Comparison of ENCODE assay signal across 20 mouse cellular contexts in genomic region chr14:120366962-120367361, GRCm38 (mm10).
DNase-seq lines count a peak whose midpoint lies in the region; ATAC-seq and TF ChIP-seq lines count a peak whose summit lies in the region.
"Had no signal": no experiment of that assay in that cellular context is flagged by ENCODE, and none has a peak within 500 bp of the region (broad histone marks: within the 10 kb centered on the region; RNA-seq: fewer than 3 reads in every experiment).

No protein-coding gene starts in this region.

- peaks cover 44% of the 10 kb centered on the region for H3K4me1 ChIP-seq in kidney, adult 2 months (ENCODE audit: control insufficient read depth, insufficient read depth, low read length)
- H3K4me1 ChIP-seq in kidney, embryonic 15.5 days, result peaks cover 46% of the 10 kb centered on the region
- peaks cover 17% of the 10 kb centered on the region; the same call in 1 of the 2 replicates for H3K4me1 ChIP-seq in lung, postnatal 0 days (ENCODE audit: insufficient read depth, low read depth, low read length)
- H3K4me1 ChIP-seq: midbrain, embryonic 12.5 days had no signal

- no peak overlapping the region for H3K4me3 ChIP-seq in kidney, adult 2 months (ENCODE audit: insufficient read depth, low read depth, low read length)
- H3K4me3 ChIP-seq in kidney, embryonic 15.5 days (replicated peaks), result no peak overlapping the region
- no peak overlapping the region for H3K4me3 ChIP-seq in lung, postnatal 0 days (ENCODE audit: low read depth, low read length)
- H3K4me3 ChIP-seq: liver, embryonic 13.5 days; midbrain, embryonic 12.5 days; myocyte; neural tube, embryonic 15.5 days had no signal

- DNase-seq in adrenal gland, adult (ENCODE audit: inconsistent age in 2 of 2, low spot score in 1 of 2), result peak; percentile 72 to 89
- no peak for DNase-seq in adrenal gland, postnatal 4 days (ENCODE audit: low spot score in 2 of 2)
- DNase-seq in kidney, adult 2 months, result peak; percentile 82
- DNase-seq in lung, postnatal 0 days (ENCODE audit: low spot score), result no peak
- no peak for DNase-seq in lung, postnatal 14 days
- DNase-seq in testis, postnatal 14 days (ENCODE audit: low spot score), result peak; percentile 24
- no peak for DNase-seq in Muller cell, postnatal 12 days (ENCODE audit: inconsistent ontology term)
- DNase-seq: cerebellum, adult 9-11 months; gastrocnemius, postnatal 25 days; heart, postnatal 4 days; kidney, adult 18-20 months; liver, embryonic 13.5 days; right cerebral cortex, adult 18-20 months had no signal

- WGBS in kidney, adult 2 months, result 74% methylated on average over 8 of the region's 8 CpGs
- 88% methylated on average over 8 of the region's 8 CpGs for WGBS in kidney, embryonic 15.5 days
- 83% methylated on average over 8 of the region's 8 CpGs for WGBS in lung, postnatal 0 days

- TF ChIP-seq POLR2A in kidney, adult 2 months (IDR thresholded peaks at IDR 0.05; ENCODE audit: low read depth, low read length), result no peak

- H3K27me3 ChIP-seq in kidney, adult 2 months (replicated peaks; ENCODE audit: control insufficient read depth, insufficient read depth, low read length), result no peaks in the 10 kb centered on the region
- no peaks in the 10 kb centered on the region for H3K27me3 ChIP-seq in kidney, embryonic 15.5 days
- H3K27me3 ChIP-seq in lung, postnatal 0 days (replicated peaks; ENCODE audit: insufficient read depth, low read length), result no peaks in the 10 kb centered on the region
- H3K27me3 ChIP-seq: liver, embryonic 13.5 days; neural tube, embryonic 15.5 days had no signal

- H3K4me2 ChIP-seq in kidney, embryonic 15.5 days, result no peak overlapping the region
- H3K4me2 ChIP-seq in lung, postnatal 0 days (replicated peaks; ENCODE audit: low read depth, low read length), result no peak overlapping the region
- H3K4me2 ChIP-seq: heart, embryonic 11.5 days; liver, embryonic 13.5 days; midbrain, embryonic 12.5 days; neural tube, embryonic 15.5 days had no signal

- TF ChIP-seq EP300 in lung, postnatal 0 days (IDR thresholded peaks at IDR 0.05), result peak; percentile 62

- TF ChIP-seq CTCF in kidney, adult 2 months (conservative IDR thresholded peaks at IDR 0.05; ENCODE audit: insufficient read depth, insufficient read length, low read depth, low read length), result no peak
- no peak for TF ChIP-seq CTCF in lung, postnatal 0 days (IDR thresholded peaks at IDR 0.05)

- no peak for ATAC-seq in kidney, embryonic 15.5 days (replicated peaks; ENCODE audit: low FRiP score)
- peak; percentile 37 for ATAC-seq in lung, postnatal 0 days
- ATAC-seq: CD4-positive, CD25-positive, alpha-beta regulatory T cell, adult 4 months; hindbrain, embryonic 16.5 days had no signal

- no peaks in the 10 kb centered on the region for H3K36me3 ChIP-seq in kidney, adult 2 months (ENCODE audit: control insufficient read depth, insufficient read depth, low read length)
- 0 out of 2 replicates have a peak, but pooled peaks cover 5% of the 10 kb centered on the region for H3K36me3 ChIP-seq in kidney, embryonic 15.5 days
- H3K36me3 ChIP-seq in lung, postnatal 0 days (ENCODE audit: insufficient read depth, low read length), result no peaks in the 10 kb centered on the region
- H3K36me3 ChIP-seq: liver, embryonic 13.5 days; midbrain, embryonic 12.5 days; neural tube, embryonic 15.5 days had no signal

- no peaks in the 10 kb centered on the region for H3K9me3 ChIP-seq in kidney, embryonic 15.5 days (replicated peaks)
- H3K9me3 ChIP-seq in lung, postnatal 0 days (ENCODE audit: low read length), result no peaks in the 10 kb centered on the region
- H3K9me3 ChIP-seq: liver, embryonic 13.5 days; midbrain, embryonic 12.5 days; neural tube, embryonic 15.5 days had no signal

- no peak overlapping the region for H3K9ac ChIP-seq in kidney, embryonic 15.5 days
- H3K9ac ChIP-seq in lung, postnatal 0 days (replicated peaks; ENCODE audit: low read depth), result no peak overlapping the region
- H3K9ac ChIP-seq: liver, embryonic 13.5 days; midbrain, embryonic 12.5 days; neural tube, embryonic 15.5 days had no signal

- peak overlapping the region; percentile 47; the same call in 1 of the 2 replicates for H3K27ac ChIP-seq in kidney, adult 2 months (ENCODE audit: insufficient read depth, low read depth, low read length)
- H3K27ac ChIP-seq in kidney, embryonic 15.5 days, result no peak overlapping the region
- H3K27ac ChIP-seq in lung, postnatal 0 days (ENCODE audit: low read length), result no peak overlapping the region
- H3K27ac ChIP-seq: liver, embryonic 13.5 days; midbrain, embryonic 12.5 days; neural tube, embryonic 15.5 days had no signal

Comparison
In these comparisons a context has a peak if more than half of its experiments do, and no peak if none do; other contexts are left out.
1. DNase-seq: peak in adrenal gland, adult (2 of 2), kidney, adult 2 months (single experiment) and testis, postnatal 14 days (single experiment); none in adrenal gland, postnatal 4 days (0 of 2), lung, postnatal 0 days (single experiment), lung, postnatal 14 days (single experiment) and Muller cell, postnatal 12 days (single experiment).